Mouse (Mus musculus): ENCODE results near the gene Olfr1061. TPM values are rescaled to one million over a fixed set of nuclear protein-coding genes. Genes with fewer than 3 reads are reported as not detected.
"Not testable (repeated sequence)": the region's sequence is repeated elsewhere in the genome, so short reads cannot be mapped to it uniquely, and the experiment has no call there.

Olfr1061 gene
- total RNA-seq (2014; rRNA removed), result not detected in 2 replicates
- polyA plus RNA-seq (2015; fragmentation: Nextera tagmentation; extraction: Ambion mirVana), result not detected in 2 replicates

DNA sequence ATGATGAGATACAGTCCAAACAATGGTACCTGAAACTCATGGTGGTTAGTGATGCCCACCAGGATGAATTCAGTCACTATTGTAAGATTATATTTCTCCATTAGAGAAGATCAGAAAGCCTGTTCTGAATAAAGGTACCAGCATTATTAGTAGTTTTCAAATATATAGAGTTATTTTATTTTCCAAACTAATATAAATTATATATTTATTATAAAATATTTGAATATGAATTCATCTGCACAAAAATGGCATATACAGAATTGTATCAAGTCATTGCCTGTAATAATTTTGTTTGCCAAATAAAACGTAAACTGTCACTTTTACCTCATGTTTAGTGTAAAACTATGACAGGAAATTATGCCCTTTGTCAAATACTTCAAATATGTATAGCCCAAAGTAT, at the start of gene Olfr1061:
Gene Olfr1061, minus strand, starts transcription at position 101 of the 400 bp plus-strand sequence.
- Histone ChIP-seq H3K4me2 (ENCODE audit: low read depth, low read length) (no peak within 1 kb of the TSS), H3K27ac (no peak within 1 kb of the TSS), H3K9ac (replicated peaks; ENCODE audit: low read length) (no peak within 1 kb of the TSS), H3K27me3 (ENCODE audit: insufficient read depth, low read length) (no peaks in the 10 kb centered on the region), H3K9me3 (ENCODE audit: low read length) (no peaks in the 10 kb centered on the region), H3K4me1 (ENCODE audit: insufficient read depth, low read length) (no peaks in the 10 kb centered on the region), H3K4me3 (ENCODE audit: low read length) (no peak within 1 kb of the TSS), H3K36me3 (ENCODE audit: insufficient read depth, low read length) (no peaks in the 10 kb centered on the region)
- ATAC-seq, result no peak
- WGBS, result 91% methylated on average over 1 of the region's 1 CpGs
- DNase-seq (ENCODE audit: low spot score), result no peak
- no peak for TF ChIP-seq CTCF (IDR thresholded peaks at IDR 0.05; ENCODE audit: low read depth)

DNA sequence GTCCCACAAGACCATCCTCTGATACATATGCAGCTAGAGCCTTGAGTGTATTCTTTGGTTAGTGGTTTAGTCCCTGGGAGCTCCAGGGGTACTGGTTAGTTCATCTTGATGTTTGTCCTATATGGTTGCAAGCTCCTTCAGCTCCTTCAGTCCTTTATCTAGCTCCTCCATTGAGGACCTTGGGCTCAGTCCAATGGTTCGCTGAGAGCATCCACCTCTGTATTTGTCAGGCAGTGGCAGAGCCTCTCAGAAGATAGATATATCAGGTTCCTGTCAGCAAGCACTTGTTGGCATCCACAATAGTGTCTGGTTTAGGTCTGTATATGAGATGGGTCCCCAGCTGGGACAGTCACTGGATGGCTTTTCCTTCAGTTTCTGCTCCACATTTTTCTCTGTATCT, 46.6 kb upstream of the Olfr1061 start:
- Histone ChIP-seq H3K27me3 (ENCODE audit: insufficient read depth, low read length) (no peaks in the 10 kb centered on the region), H3K4me2 (ENCODE audit: low read depth, low read length) (no peak overlapping the region), H3K9ac (replicated peaks; ENCODE audit: low read length) (no peak overlapping the region), H3K27ac (no peak overlapping the region), H3K4me1 (ENCODE audit: insufficient read depth, low read length) (no peaks in the 10 kb centered on the region), H3K9me3 (ENCODE audit: low read length) (no peaks in the 10 kb centered on the region), H3K4me3 (ENCODE audit: low read length) (no peak overlapping the region), H3K36me3 (ENCODE audit: insufficient read depth, low read length) (no peaks in the 10 kb centered on the region)
- ATAC-seq (no peak), DNase-seq (ENCODE audit: low spot score) (no peak)
- WGBS, result 94% methylated on average over 1 of the region's 1 CpGs
- no peak for TF ChIP-seq CTCF (IDR thresholded peaks at IDR 0.05; ENCODE audit: low read depth)

DNA sequence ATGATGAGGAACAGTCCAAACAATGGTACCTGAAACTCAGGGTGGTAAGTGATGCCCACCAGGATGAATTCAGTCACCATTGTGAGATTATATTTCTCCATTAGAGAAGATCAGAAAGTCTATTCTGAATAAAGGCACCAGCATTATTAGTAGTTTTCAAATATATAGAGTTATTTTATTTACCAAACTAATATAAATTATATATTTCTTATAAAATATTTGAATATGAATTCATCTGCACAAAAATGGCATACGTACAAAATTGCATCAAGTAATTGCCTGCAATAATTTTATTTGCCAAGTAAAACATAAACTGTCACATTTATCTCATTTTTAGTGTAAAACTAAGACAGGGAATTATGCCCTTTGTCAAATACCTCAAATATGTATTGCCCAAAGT, 42.3 kb upstream of the Olfr1061 start, which contains the start of gene Olfr1066:
Gene Olfr1066, minus strand, starts transcription at position 101 of the 400 bp plus-strand sequence.
- no peak for ATAC-seq
- H3K9me3 ChIP-seq (ENCODE audit: low read length), result no peaks in the 10 kb centered on the region

DNA sequence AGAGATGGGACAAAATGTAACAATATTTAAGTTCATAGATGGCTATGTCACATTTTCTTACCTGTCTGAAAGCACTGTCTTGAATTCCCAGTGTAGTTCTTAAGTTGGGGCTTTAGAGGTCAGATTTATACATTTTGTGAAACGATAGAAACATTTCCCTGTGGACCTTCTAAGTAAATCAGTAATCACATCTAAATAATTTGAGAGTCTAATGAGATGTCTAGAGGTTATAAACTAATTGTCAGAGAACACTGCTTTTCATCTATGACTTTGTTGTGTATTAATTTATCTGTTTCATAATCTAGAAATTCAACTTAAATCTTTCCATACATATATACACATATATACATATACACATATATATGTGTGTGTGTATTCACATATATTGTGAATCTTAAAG, 36.6 kb upstream of the Olfr1061 start, which contains the start of gene Olfr1065:
Gene Olfr1065, minus strand, starts transcription at position 101 of the 400 bp plus-strand sequence.
- H3K4me3 ChIP-seq (ENCODE audit: low read length); H3K36me3 ChIP-seq (ENCODE audit: insufficient read depth, low read length); H3K27ac ChIP-seq; H3K4me1 ChIP-seq (ENCODE audit: insufficient read depth, low read length); DNase-seq (ENCODE audit: low spot score); H3K27me3 ChIP-seq (ENCODE audit: insufficient read depth, low read length); ATAC-seq; H3K4me2 ChIP-seq (ENCODE audit: low read depth, low read length); H3K9me3 ChIP-seq (ENCODE audit: low read length); H3K9ac ChIP-seq (replicated peaks; ENCODE audit: low read length): not testable (repeated sequence)
- WGBS, result no CpG with 5 or more reads among the region's 1 CpGs

More for the DNA sequence above, 42.3 kb upstream of the Olfr1061 start, which contains the start of gene Olfr1066:
- Histone ChIP-seq H3K27ac (no peak within 1 kb of the TSS), H3K4me3 (ENCODE audit: low read length) (no peak within 1 kb of the TSS), H3K27me3 (ENCODE audit: insufficient read depth, low read length) (no peaks in the 10 kb centered on the region), H3K4me2 (ENCODE audit: low read depth, low read length) (no peak within 1 kb of the TSS), H3K9ac (replicated peaks; ENCODE audit: low read length) (no peak within 1 kb of the TSS), H3K4me1 (ENCODE audit: insufficient read depth, low read length) (no peaks in the 10 kb centered on the region), H3K36me3 (ENCODE audit: insufficient read depth, low read length) (no peaks in the 10 kb centered on the region)
- 88% methylated on average over 1 of the region's 1 CpGs for WGBS
- DNase-seq (ENCODE audit: low spot score), result no peak
- TF ChIP-seq CTCF (IDR thresholded peaks at IDR 0.05; ENCODE audit: low read depth), result no peak

DNA sequence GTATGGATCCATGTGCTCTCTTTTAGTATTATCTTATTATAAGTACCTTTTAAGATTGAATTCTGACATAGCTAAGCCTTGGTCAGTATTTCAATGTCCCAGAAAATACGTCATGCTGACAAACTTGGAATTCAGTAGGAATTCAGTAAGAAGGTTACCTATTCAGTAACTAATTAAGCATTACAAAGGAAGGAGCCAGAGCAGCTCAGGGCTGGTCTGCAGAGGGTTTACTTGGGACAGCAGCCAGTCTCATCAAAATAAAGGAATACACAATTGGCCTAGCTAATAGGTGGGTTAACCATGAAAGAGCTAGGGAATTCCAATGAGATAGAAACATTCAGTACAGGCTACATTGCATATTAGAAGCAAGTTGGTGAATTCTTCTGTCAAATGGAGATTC, 28.3 kb upstream of the Olfr1061 start:
- H3K4me3 ChIP-seq (ENCODE audit: low read length); H3K9me3 ChIP-seq (ENCODE audit: low read length); H3K27ac ChIP-seq; H3K4me2 ChIP-seq (ENCODE audit: low read depth, low read length); DNase-seq (ENCODE audit: low spot score); ATAC-seq; H3K27me3 ChIP-seq (ENCODE audit: insufficient read depth, low read length); H3K36me3 ChIP-seq (ENCODE audit: insufficient read depth, low read length); H3K9ac ChIP-seq (replicated peaks; ENCODE audit: low read length); H3K4me1 ChIP-seq (ENCODE audit: insufficient read depth, low read length): not testable (repeated sequence)
- WGBS, result 47% methylated on average over 1 of the region's 1 CpGs

DNA sequence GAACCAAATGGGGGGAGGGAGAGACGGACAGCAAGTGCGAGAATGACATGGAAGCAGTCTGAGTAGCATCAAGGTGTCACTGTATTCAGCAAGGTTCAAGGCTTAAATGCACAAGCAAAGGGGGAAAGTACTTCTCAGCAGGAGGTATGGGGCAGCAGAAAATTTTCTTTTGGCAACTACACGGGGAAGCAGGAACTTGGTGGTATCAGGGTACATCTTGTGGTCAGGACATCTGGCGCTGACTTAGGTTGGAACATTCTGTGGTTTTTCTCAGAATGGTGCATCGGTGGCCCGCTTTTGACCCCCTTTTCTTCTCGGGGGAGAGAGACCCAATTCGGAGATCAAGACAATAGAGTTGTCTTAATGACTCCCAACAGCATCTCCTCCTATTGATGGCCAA, 14.7 kb upstream of the Olfr1061 start:
- H3K9ac ChIP-seq (replicated peaks; ENCODE audit: low read length); H3K27me3 ChIP-seq (ENCODE audit: insufficient read depth, low read length); H3K4me2 ChIP-seq (ENCODE audit: low read depth, low read length); H3K27ac ChIP-seq; H3K9me3 ChIP-seq (ENCODE audit: low read length); H3K4me3 ChIP-seq (ENCODE audit: low read length); H3K4me1 ChIP-seq (ENCODE audit: insufficient read depth, low read length); DNase-seq (ENCODE audit: low spot score); H3K36me3 ChIP-seq (ENCODE audit: insufficient read depth, low read length); ATAC-seq: not testable (repeated sequence)
- 92% methylated on average over 8 of the region's 8 CpGs for WGBS

DNA sequence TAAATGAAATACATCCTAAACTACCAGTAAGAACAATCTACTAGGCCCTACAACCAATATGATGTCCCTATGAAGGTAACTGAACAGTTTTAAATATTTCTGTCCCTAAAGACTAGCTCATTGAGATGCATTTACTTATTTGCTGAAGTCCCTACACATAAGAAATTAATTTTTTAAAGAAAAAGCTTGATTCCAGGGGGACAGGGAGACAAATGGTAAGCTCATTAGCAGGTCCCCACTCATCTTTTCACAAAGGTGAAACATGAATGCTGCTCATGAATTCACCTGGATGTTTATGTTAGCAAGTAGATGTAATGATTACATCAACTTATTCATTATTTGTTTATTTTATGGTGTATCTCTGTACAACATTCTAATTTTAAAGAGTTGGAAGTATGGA, 12.8 kb upstream of the Olfr1061 start, which contains the start of gene Olfr1062:
Gene Olfr1062, minus strand, starts transcription at position 101 of the 400 bp plus-strand sequence.
- not testable (repeated sequence) for ATAC-seq; H3K36me3 ChIP-seq (ENCODE audit: insufficient read depth, low read length); H3K4me3 ChIP-seq (ENCODE audit: low read length); H3K27ac ChIP-seq; H3K4me1 ChIP-seq (ENCODE audit: insufficient read depth, low read length); H3K9me3 ChIP-seq (ENCODE audit: low read length); DNase-seq (ENCODE audit: low spot score); H3K4me2 ChIP-seq (ENCODE audit: low read depth, low read length); H3K9ac ChIP-seq (replicated peaks; ENCODE audit: low read length); H3K27me3 ChIP-seq (ENCODE audit: insufficient read depth, low read length)
